Mouse (Mus musculus) liver, embryonic 14.5 days (tissue): ENCODE results near the gene Sbno2. TPM values are rescaled to one million over a fixed set of nuclear protein-coding genes. Genes with fewer than 3 reads are reported as not detected.
A peak's percentile ranks its signal among the peaks of the same experiment; 100 is the strongest.
"Not testable (repeated sequence)": the region's sequence is repeated elsewhere in the genome, so short reads cannot be mapped to it uniquely, and the experiment has no call there.

Source experiments
- ATAC-seq: fragments of 200-750 bp; cut with Nextera tagmentation; 2 replicates; pipeline ENCODE4 v1.8.0; 2017; ENCODE audit warnings: moderate number of reproducible peaks, mild to moderate bottlenecking, moderate library complexity; ENCODE audit not compliant: insufficient read depth
- DNase-seq, 3 experiments: peaks; one replicate each; pipeline ENCODE4 v3.0.0-alpha.2; 2012 to 2013; ENCODE audit warnings: low read depth in 3 of 3, low spot score in 3 of 3
- H3K27ac ChIP-seq: fragments of 300-500 bp; sonication (generic); 2 replicates; pipeline ENCODE4 v1.5.1; 2014; ENCODE audit warnings: moderate library complexity, mild to moderate bottlenecking, control low read depth, inconsistent platforms
- H3K27me3 ChIP-seq: fragments of 300-500 bp; sonication (generic); 2 replicates; pipeline ENCODE4 v1.6.1; 2014; ENCODE audit warnings: mild to moderate bottlenecking, low read length, moderate library complexity; ENCODE audit not compliant: control insufficient read depth, insufficient read depth
- H3K36me3 ChIP-seq: fragments of 300-500 bp; sonication (generic); replicated peaks from 2 replicates; pipeline ENCODE4 v1.6.1; 2014; ENCODE audit warnings: low read depth; ENCODE audit not compliant: control insufficient read depth, insufficient read depth
- H3K4me1 ChIP-seq, 2 experiments: fragments of 200-500 bp in 1 of 2; fragments of 300-500 bp in 1 of 2; sonication (generic) in 1 of 2; replicated peaks; 2 replicates each; pipeline ENCODE4 v1.6.1; 2012 to 2014; ENCODE audit warnings: antibody characterized with exemption in 1 of 2, inconsistent platforms in 1 of 2, low read length in 1 of 2; ENCODE audit not compliant: control insufficient read depth in 2 of 2, insufficient read depth in 2 of 2
- H3K4me2 ChIP-seq: fragments of 300-500 bp; sonication (generic); 2 replicates; pipeline ENCODE4 v1.6.1; 2014; ENCODE audit warnings: low read depth, mild to moderate bottlenecking, control low read depth, moderate library complexity
- H3K4me3 ChIP-seq, 2 experiments: fragments of 200-500 bp in 1 of 2; fragments of 300-500 bp in 1 of 2; sonication (generic) in 1 of 2; 2 replicates each; pipeline ENCODE4 v1.5.1; 2012 to 2014; ENCODE audit warnings: low read depth in 2 of 2, low read length in 2 of 2, mild to moderate bottlenecking in 2 of 2, control low read depth in 1 of 2, inconsistent platforms in 1 of 2, moderate library complexity in 1 of 2; ENCODE audit not compliant: insufficient read depth in 1 of 2
- H3K9ac ChIP-seq: fragments of 300-500 bp; sonication (generic); replicated peaks from 2 replicates; pipeline ENCODE4 v1.6.1; 2014; ENCODE audit warnings: mild to moderate bottlenecking, control low read depth, moderate library complexity
- H3K9me3 ChIP-seq: fragments of 300-500 bp; sonication (generic); 2 replicates; pipeline ENCODE4 v1.6.1; 2016; ENCODE audit warnings: low read length, mixed read lengths; ENCODE audit not compliant: control insufficient read depth
- CTCF ChIP-seq: IDR thresholded peaks from 2 replicates; pipeline ENCODE4 v1.5.1; 2016; ENCODE audit warnings: antibody characterized with exemption, low read depth, control low read depth
- EP300 ChIP-seq: IDR thresholded peaks from 2 replicates; pipeline ENCODE4 v1.6.1; 2016; ENCODE audit warnings: antibody characterized with exemption, low read depth
- WGBS: fragments of 180-500 bp; shearing (Covaris S2); extraction: QIAGEN DNeasy Blood & Tissue Kit; methylation state at CpG from one replicate; pipeline ENCODE4 v1.1.7; 2014; ENCODE audit not compliant: insufficient replicate concordance; 5-methylcytosine and 5-hydroxymethylcytosine counted together
- polyA plus RNA-seq, 2 experiments: library from polyadenylated mRNA; depleted of rRNA in 1 of 2; stranded (reverse) in 1 of 2; unstranded in 1 of 2; fragments of >200 nt; fragmentation: Nextera tagmentation in 1 of 2; extraction: Ambion mirVana in 1 of 2; gene quantifications; 2 replicates each; pipeline versions ENCODE4 v1.2.1 to v1.2.3; 2012 to 2014

Gene Sbno2
- polyA plus RNA-seq, 2 experiments, result 6.6 to 10.0 TPM

GRCm38 (mm10) chr10:80055891-80056290 lies 49.5 kb downstream of the Sbno2 start:
- Histone ChIP-seq H3K36me3 (peaks cover 33% of the 10 kb centered on the region), H3K4me1 (peaks cover 27 to 28% of the 10 kb centered on the region in 2 experiments), H3K9me3 (no peaks in the 10 kb centered on the region), H3K9ac (no peak overlapping the region), H3K4me3 (peak overlapping the region in 1 of 2 experiments; percentile 95; a peak in 2 of 4 replicates), H3K27me3 (no peaks in the 10 kb centered on the region), H3K27ac (no peak overlapping the region), H3K4me2 (peak overlapping the region; percentile 98)
- ATAC-seq (no peak), DNase-seq (no peak)
- TF ChIP-seq EP300 (no peak), CTCF (no peak)
- 27% methylated on average over 9 of the region's 10 CpGs for WGBS

GRCm38 (mm10) chr10:80055364-80055763 lies 50.0 kb downstream of the Sbno2 start:
- ATAC-seq (no peak), DNase-seq (no peak)
- TF ChIP-seq CTCF (no peak), EP300 (no peak)
- Histone ChIP-seq H3K9me3 (no peaks in the 10 kb centered on the region), H3K4me3 (peak overlapping the region; percentile 83 to 95), H3K27me3 (no peaks in the 10 kb centered on the region), H3K4me2 (peak overlapping the region; percentile 98), H3K4me1 (peaks cover 30 to 31% of the 10 kb centered on the region in 2 experiments), H3K27ac (peak overlapping the region; percentile 21; the same call in 1 of the 2 replicates), H3K36me3 (peaks cover 31% of the 10 kb centered on the region), H3K9ac (peak overlapping the region; percentile 98)
- 77% methylated on average over 5 of the region's 5 CpGs for WGBS

GRCm38 (mm10) chr10:80054911-80055310 lies 50.5 kb downstream of the Sbno2 start:
- not testable (repeated sequence) for DNase-seq, H3K9me3 ChIP-seq, H3K27me3 ChIP-seq, ATAC-seq
- Histone ChIP-seq H3K27ac (peak overlapping the region; percentile 21; the same call in 1 of the 2 replicates), H3K4me3 (peak overlapping the region; percentile 83 to 95), H3K36me3 (peaks cover 27% of the 10 kb centered on the region), H3K4me1 (peaks cover 32 to 33% of the 10 kb centered on the region in 2 experiments), H3K9ac (peak overlapping the region; percentile 98), H3K4me2 (peak overlapping the region; percentile 98)
- 17% methylated on average over 3 of the region's 3 CpGs for WGBS

GRCm38 (mm10) chr10:80053831-80054815 lies 51.2 kb downstream of the Sbno2 start:
- peaks cover 32 to 33% of the 10 kb centered on the region in 2 experiments for H3K4me1 ChIP-seq
- H3K36me3 ChIP-seq, result peaks cover 25% of the 10 kb centered on the region
- under 1% methylated on average over 77 of the region's 77 CpGs for WGBS
- H3K4me3 ChIP-seq, result peak overlapping the region; percentile 83 to 95
- TF ChIP-seq CTCF, result peak; percentile 56
- no peak for TF ChIP-seq EP300
- ATAC-seq (peak; percentile 56), DNase-seq (peak in 2 of 3 experiments; percentile 54 to 56)
- no peaks in the 10 kb centered on the region for H3K9me3 ChIP-seq
- H3K4me2 ChIP-seq, result peak overlapping the region; percentile 98
- no peaks in the 10 kb centered on the region for H3K27me3 ChIP-seq
- H3K27ac ChIP-seq, result peak overlapping the region; percentile 93
- peak overlapping the region; percentile 98 for H3K9ac ChIP-seq

GRCm38 (mm10) chr10:80053259-80053780 lies 52.1 kb downstream of the Sbno2 start:
- Histone ChIP-seq H3K36me3 (peaks cover 22% of the 10 kb centered on the region), H3K4me2 (peak overlapping the region; percentile 98), H3K9ac (peak overlapping the region; percentile 98), H3K4me1 (peaks cover 36 to 40% of the 10 kb centered on the region in 2 experiments), H3K27ac (peak overlapping the region; percentile 93), H3K27me3 (no peaks in the 10 kb centered on the region), H3K9me3 (no peaks in the 10 kb centered on the region), H3K4me3 (peak overlapping the region; percentile 83 to 95)
- DNase-seq (peak; percentile 99 to 100 (median 100)), ATAC-seq (peak; percentile 92)
- WGBS, result under 1% methylated on average over 46 of the region's 47 CpGs
- no peak for TF ChIP-seq CTCF
